Mouse (Mus musculus) erythroblast, embryonic 14.5 days (primary cell): ENCODE data around the gene Fos. TPM values are rescaled to one million over a fixed set of nuclear protein-coding genes. Genes with fewer than 3 reads are reported as not detected.
"Not testable (repeated sequence)": the region's sequence is repeated elsewhere in the genome, so short reads cannot be mapped to it uniquely, and the experiment has no call there.

ENCODE experiments used
- H3K27me3 ChIP-seq: 2 replicates; pipeline ENCODE4 v1.6.1; 2012; ENCODE audit warnings: inconsistent platforms; ENCODE audit not compliant: control insufficient read depth
- H3K36me3 ChIP-seq: 2 replicates; pipeline ENCODE4 v1.6.1; 2012; ENCODE audit warnings: mild to moderate bottlenecking, inconsistent platforms; ENCODE audit not compliant: control insufficient read depth
- H3K4me1 ChIP-seq: 2 replicates; pipeline ENCODE4 v1.6.1; 2012; ENCODE audit warnings: inconsistent platforms; ENCODE audit not compliant: control insufficient read depth
- H3K4me3 ChIP-seq: replicated peaks from 2 replicates; pipeline ENCODE3; 2012; ENCODE audit warnings: moderate library complexity, mild to moderate bottlenecking, inconsistent platforms
- H3K9me3 ChIP-seq: 2 replicates; pipeline ENCODE4 v1.6.1; 2012; ENCODE audit warnings: low read length, inconsistent platforms, mixed read lengths; ENCODE audit not compliant: control insufficient read depth
- GATA1 ChIP-seq: IDR thresholded peaks from 2 replicates; pipeline ENCODE4 v1.6.1; 2012; ENCODE audit warnings: low read length, inconsistent platforms, mixed read lengths
- TAL1 ChIP-seq: IDR thresholded peaks from 3 replicates; pipeline ENCODE4 v1.6.1; 2012; ENCODE audit warnings: low read length, inconsistent platforms, mixed read lengths
- polyA plus RNA-seq: library from polyadenylated mRNA; stranded (reverse); fragments of >175 nt; gene quantifications from 2 replicates; pipeline ENCODE4 v1.2.3, GENCODE M21; 2012

Fos gene
- polyA plus RNA-seq, 1 experiment = 18.4 TPM

- Histone ChIP-seq H3K9me3 (no peaks in the 10 kb centered on the region), H3K4me3 (no peak overlapping the region)
Measured at GRCm38 (mm10) chr12:85515865-85516264, 42.2 kb downstream of the Fos start.

DNA sequence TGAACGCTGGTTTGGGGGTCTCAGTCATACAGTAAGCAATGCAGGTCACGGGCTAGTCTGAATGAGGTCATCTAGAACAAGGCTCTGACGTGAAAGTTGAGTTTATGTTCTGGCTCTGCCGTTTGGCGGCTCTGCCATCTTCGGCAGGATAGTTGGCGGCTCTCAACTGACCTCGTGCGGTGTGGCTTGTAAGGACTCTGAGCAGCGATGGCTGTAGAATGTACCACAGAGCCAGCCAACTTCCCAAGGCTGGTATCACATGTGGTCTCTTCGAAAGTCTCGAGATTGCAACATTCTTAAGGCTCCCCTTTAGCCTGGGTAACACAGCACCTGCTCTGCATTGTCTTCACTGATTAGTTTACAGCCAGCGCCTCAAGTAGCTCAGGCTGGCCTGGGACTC, 43.6 kb downstream of the Fos start:
- no peaks in the 10 kb centered on the region for H3K9me3 ChIP-seq
- no peak overlapping the region for H3K4me3 ChIP-seq
- no peaks in the 10 kb centered on the region for H3K27me3 ChIP-seq
- no peaks in the 10 kb centered on the region for H3K36me3 ChIP-seq
- no peak for TF ChIP-seq GATA1
- no peak for TF ChIP-seq TAL1
- no peaks in the 10 kb centered on the region for H3K4me1 ChIP-seq

More at GRCm38 (mm10) chr12:85515865-85516264, 42.2 kb downstream of the Fos start:
- no peaks in the 10 kb centered on the region for H3K4me1 ChIP-seq
- TF ChIP-seq TAL1 (no peak), GATA1 (no peak)
- no peaks in the 10 kb centered on the region for H3K27me3 ChIP-seq
- no peaks in the 10 kb centered on the region for H3K36me3 ChIP-seq

GRCm38 (mm10) chr12:85518009-85518408, 44.3 kb downstream of the Fos start:
- Histone ChIP-seq H3K4me3 (no peak overlapping the region), H3K27me3 (no peaks in the 10 kb centered on the region), H3K9me3 (no peaks in the 10 kb centered on the region), H3K36me3 (no peaks in the 10 kb centered on the region), H3K4me1 (no peaks in the 10 kb centered on the region)
- no peak for TF ChIP-seq GATA1
- TF ChIP-seq TAL1 = no peak

DNA sequence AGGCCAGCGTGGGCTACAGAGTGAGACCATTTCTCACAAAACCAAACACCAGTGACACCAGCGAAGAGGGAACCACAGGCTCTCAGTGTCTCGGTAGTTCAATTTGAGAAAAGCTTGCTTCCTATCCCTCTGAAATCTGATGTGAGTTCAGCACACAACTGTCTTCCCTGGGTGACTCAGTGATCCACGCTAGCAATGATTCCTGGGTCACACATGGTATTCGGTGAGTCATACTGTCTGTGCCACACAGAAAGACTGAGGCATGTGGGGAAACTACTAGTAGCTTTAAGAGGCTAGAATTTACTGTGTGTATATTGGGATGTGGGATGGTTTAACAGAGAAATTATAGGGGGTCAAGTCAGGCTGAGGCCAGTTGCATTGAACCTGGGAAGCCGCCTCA, 45.9 kb downstream of the Fos start:
- no peak for TF ChIP-seq GATA1
- no peak for TF ChIP-seq TAL1
- no peaks in the 10 kb centered on the region for H3K9me3 ChIP-seq
- no peaks in the 10 kb centered on the region for H3K36me3 ChIP-seq
- no peaks in the 10 kb centered on the region for H3K27me3 ChIP-seq
- H3K4me3 ChIP-seq = no peak overlapping the region
- peaks cover under 1% of the 10 kb centered on the region; the same call in 1 of the 2 replicates for H3K4me1 ChIP-seq

DNA sequence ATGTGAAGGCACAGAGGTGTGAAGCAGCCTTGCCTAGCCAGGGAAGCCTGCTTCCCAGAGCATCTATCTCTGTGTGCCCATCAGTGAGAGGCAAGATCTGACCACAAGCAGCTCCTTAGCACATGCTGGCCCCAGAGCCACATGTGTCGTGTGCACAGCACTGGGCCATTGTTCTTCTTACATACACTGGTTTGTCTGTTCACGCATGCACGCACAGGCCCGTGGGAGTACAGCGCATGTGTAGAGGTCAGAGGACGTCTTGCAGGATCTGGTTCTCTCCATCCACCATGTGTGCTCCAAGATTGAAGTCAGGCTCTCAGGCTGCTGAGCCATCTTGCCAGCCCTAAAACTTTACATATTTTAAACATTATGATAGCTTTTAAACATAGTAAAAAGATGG, 47.4 kb downstream of the Fos start:
- no peaks in the 10 kb centered on the region for H3K36me3 ChIP-seq
- no peaks in the 10 kb centered on the region for H3K27me3 ChIP-seq
- no peaks in the 10 kb centered on the region for H3K9me3 ChIP-seq
- no peak for TF ChIP-seq GATA1
- no peak for TF ChIP-seq TAL1
- H3K4me3 ChIP-seq = no peak overlapping the region
- peaks cover 3% of the 10 kb centered on the region; the same call in 1 of the 2 replicates for H3K4me1 ChIP-seq

GRCm38 (mm10) chr12:85521673-85522072, 48.0 kb downstream of the Fos start:
- Histone ChIP-seq H3K27me3 (no peaks in the 10 kb centered on the region), H3K36me3 (no peaks in the 10 kb centered on the region), H3K4me3 (no peak overlapping the region), H3K4me1 (peaks cover 3% of the 10 kb centered on the region; the same call in 1 of the 2 replicates), H3K9me3 (no peaks in the 10 kb centered on the region)
- TF ChIP-seq GATA1 (no peak), TAL1 (no peak)

DNA sequence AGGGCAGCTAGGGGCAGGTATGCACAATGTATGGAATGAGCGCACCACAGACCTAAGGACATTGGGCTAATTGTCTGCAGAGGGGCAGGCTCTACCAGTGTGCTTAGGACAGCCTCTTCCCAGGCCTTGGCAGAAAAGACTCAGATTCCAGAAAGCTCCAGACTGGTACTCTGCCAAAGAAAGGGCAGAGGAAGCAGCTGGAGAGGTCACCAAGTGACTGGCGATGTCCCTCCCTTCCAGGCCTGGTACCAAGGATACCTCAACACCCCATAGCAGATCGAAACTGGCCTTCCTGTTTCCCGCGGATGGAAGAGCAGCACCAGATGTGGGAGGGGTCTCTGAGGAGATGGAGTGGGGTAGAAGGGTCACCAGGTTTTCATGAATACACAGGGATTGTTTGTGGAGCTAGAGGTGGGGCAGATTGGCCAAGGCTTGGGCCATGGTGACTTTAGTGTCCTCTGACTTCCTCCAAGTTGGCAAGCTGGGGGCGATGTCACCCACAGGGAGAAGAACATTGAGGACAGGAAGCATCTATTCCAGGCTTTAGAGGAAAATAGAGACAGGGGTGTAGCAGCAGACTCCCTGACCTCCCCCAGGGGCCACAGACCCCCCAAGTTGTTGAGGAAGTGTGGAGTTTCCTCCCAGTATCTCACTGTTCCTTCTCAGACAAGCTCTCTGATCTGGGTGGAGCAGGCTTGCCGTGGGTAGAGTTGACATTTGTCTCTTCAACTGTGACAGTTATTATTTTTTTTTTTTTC, 49.1 kb downstream of the Fos start:
- Histone ChIP-seq H3K4me3 (no peak overlapping the region), H3K36me3 (no peaks in the 10 kb centered on the region), H3K4me1 (peaks cover 3% of the 10 kb centered on the region; the same call in 1 of the 2 replicates), H3K27me3 (no peaks in the 10 kb centered on the region), H3K9me3 (no peaks in the 10 kb centered on the region)
- TF ChIP-seq GATA1 (no peak), TAL1 (no peak)

- no peaks in the 10 kb centered on the region for H3K27me3 ChIP-seq
- no peaks in the 10 kb centered on the region for H3K36me3 ChIP-seq
- H3K4me1 ChIP-seq = peaks cover 3% of the 10 kb centered on the region; the same call in 1 of the 2 replicates
- H3K9me3 ChIP-seq = no peaks in the 10 kb centered on the region
- H3K4me3 ChIP-seq = no peak overlapping the region
- TF ChIP-seq GATA1 (no peak), TAL1 (no peak)
Measured at GRCm38 (mm10) chr12:85523421-85524192, 49.9 kb downstream of the Fos start.

DNA sequence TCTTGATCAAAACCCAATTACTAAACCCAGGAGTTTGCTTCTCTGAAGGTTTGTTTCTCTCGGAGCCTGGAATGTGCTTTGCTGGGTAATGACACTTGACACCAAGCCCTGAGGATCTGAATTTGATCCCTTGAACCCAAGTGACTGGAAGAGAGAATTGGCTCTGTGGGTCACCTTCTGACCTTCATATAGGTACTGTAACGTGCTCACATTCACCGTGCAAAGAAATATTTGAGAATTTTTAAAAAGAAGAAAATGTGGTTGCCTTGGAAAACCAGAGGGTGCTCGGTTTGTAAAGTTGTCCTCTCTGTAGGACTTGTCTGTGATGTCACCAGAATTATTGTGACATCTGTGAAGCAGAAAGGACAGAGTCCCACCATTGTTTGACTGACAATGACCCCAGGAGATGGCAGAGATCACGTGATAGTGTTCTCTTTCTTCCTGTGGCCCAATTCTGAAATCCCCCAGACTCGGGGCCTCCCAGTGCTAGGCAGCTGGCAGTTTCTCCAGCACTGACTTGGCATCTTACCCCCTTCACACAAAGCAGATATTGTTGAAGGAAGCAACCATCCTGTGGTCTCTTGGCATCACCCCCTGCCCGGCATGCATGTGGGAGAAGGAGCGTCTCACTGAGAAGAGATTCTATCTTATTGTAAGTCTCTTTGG, 50.6 kb downstream of the Fos start:
- H3K36me3 ChIP-seq = no peaks in the 10 kb centered on the region
- TF ChIP-seq TAL1 (no peak), GATA1 (no peak)
- peaks cover 3% of the 10 kb centered on the region; the same call in 1 of the 2 replicates for H3K4me1 ChIP-seq
- no peak overlapping the region for H3K4me3 ChIP-seq
- H3K27me3 ChIP-seq = no peaks in the 10 kb centered on the region
- H3K9me3 ChIP-seq = no peaks in the 10 kb centered on the region

DNA sequence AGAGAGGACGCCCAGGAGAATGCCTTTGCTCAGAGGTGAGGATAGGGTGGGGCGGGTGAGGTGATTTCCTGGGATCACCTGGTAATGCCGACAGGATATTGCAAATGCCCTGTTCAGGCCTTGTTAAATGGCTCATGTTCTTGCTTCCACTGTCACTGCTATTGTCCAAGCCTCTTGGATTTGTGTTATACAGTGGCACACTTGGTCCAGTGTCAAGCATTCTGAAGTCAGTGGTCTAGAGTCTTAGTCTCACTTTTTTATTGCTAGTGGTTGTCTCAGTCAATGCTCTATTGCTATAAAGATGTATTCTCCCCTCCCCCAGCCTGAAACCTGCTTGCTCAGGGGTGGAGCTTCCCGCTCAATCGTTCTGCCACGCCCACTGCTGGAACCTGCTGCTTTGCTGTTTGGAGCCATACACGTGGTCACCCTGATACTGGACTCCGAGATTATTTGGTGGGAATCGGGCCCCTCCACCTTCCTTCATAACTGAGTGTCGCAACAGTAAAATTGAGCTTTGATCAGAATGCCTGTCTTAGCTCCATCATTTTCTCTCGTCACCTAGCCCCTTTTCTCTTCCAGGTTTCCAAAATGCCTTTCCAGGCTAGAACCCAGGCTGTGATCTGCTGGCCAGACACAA, 51.3 kb downstream of the Fos start:
- H3K4me1 ChIP-seq, H3K27me3 ChIP-seq, H3K36me3 ChIP-seq, H3K4me3 ChIP-seq, H3K9me3 ChIP-seq: not testable (repeated sequence)
